Mouse (Mus musculus): ENCODE measurements around the gene Dmac2.

- TF ChIP-seq GATA1 (IDR thresholded peaks at IDR 0.05; ENCODE audit: borderline replicate concordance, low read length) (no peak), FLI1 (IDR thresholded peaks at IDR 0.05; ENCODE audit: low read length) (no peak)
Measured at GRCm38 (mm10) chr7:25617376-25618160, 1.6 kb upstream of the Dmac2 start.

Data from megakaryocyte, embryonic 14.5 days (primary cell).